Mouse (Mus musculus) bone marrow, adult 2 months (tissue): Measurements from ENCODE around the gene Clec11a.

Experiments
- CTCF ChIP-seq: fragments of 200-500 bp; IDR thresholded peaks from 2 replicates; pipeline ENCODE4 v1.5.1; 2011; ENCODE audit warnings: low read length, control low read depth; ENCODE audit not compliant: control insufficient read depth, insufficient read depth
- POLR2A ChIP-seq: fragments of 200-500 bp; IDR thresholded peaks from 2 replicates; pipeline ENCODE4 v1.6.1; 2011; ENCODE audit warnings: low read depth, mild to moderate bottlenecking, control low read depth, low read length, borderline replicate concordance; ENCODE audit not compliant: control insufficient read depth

GRCm38 (mm10) chr7:44340226-44340625 lies 33.5 kb upstream of the Clec11a start:
- TF ChIP-seq CTCF (no peak), POLR2A (no peak)
